10 mouse cellular contexts compared by ENCODE assay signal in the genomic region with DNA sequence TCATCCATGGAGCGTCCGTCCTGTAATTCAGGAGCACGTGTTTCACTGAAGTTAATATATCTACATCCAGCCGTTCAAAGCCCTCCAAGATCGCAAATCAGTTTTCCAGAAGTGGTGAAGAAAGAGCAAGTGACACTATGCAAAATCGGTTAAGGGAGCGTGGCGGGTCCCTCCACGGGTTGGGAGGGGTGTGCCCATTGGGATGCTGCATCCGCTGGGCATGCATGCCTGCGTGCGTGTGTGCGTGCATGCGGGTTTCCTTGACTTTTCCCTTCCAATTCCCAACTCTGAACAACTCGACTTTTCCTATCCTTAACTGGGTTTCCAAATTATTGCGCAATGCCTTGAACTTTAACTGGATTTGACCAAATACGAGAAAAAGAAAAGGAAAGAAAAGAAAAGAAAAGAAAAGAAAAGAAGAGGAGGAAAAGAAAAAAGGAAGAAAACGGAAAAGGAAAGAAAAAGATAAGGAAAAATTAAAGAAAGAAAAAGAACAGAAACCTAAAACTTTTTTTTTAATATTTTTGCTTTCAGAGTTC. TPM values are rescaled to one million over a fixed set of nuclear protein-coding genes. Genes with fewer than 3 reads are reported as not detected.
DNase-seq lines count a peak whose midpoint lies in the region; ATAC-seq and TF ChIP-seq lines count a peak whose summit lies in the region.
"Had no signal": no experiment of that assay in that cellular context is flagged by ENCODE, and none has a peak within 500 bp of the region (broad histone marks: within the 10 kb centered on the region; RNA-seq: fewer than 3 reads in every experiment).

No protein-coding gene starts in this region.

- H3K27me3 ChIP-seq in kidney, postnatal 0 days (ENCODE audit: insufficient read depth, low read length), result peaks cover 5% of the 10 kb centered on the region; the same call in 1 of the 2 replicates
- H3K27me3 ChIP-seq in forebrain, embryonic 12.5 days, result peaks cover 45% of the 10 kb centered on the region
- peaks cover 14% of the 10 kb centered on the region; the same call in 1 of the 2 replicates for H3K27me3 ChIP-seq in limb, embryonic 10.5 days (ENCODE audit: low read depth, poor library complexity, severe bottlenecking)
- peaks cover 46% of the 10 kb centered on the region for H3K27me3 ChIP-seq in neural tube, embryonic 12.5 days (replicated peaks)

- 3% methylated on average over 18 of the region's 18 CpGs for WGBS in kidney, postnatal 0 days
- WGBS in forebrain, embryonic 12.5 days, result 5% methylated on average over 18 of the region's 18 CpGs
- 5% methylated on average over 18 of the region's 18 CpGs for WGBS in limb, embryonic 10.5 days
- 5% methylated on average over 18 of the region's 18 CpGs for WGBS in neural tube, embryonic 12.5 days

- H3K36me3 ChIP-seq in kidney, postnatal 0 days (ENCODE audit: insufficient read depth, low read length), result no peaks in the 10 kb centered on the region
- H3K36me3 ChIP-seq in forebrain, embryonic 12.5 days (replicated peaks), result no peaks in the 10 kb centered on the region
- H3K36me3 ChIP-seq in limb, embryonic 10.5 days, result no peaks in the 10 kb centered on the region
- no peaks in the 10 kb centered on the region for H3K36me3 ChIP-seq in neural tube, embryonic 12.5 days

- H3K4me1 ChIP-seq in kidney, postnatal 0 days (replicated peaks; ENCODE audit: insufficient read depth, low read length), result peaks cover 10% of the 10 kb centered on the region
- peaks cover 16% of the 10 kb centered on the region for H3K4me1 ChIP-seq in forebrain, embryonic 12.5 days
- H3K4me1 ChIP-seq in limb, embryonic 10.5 days, result peaks cover 39% of the 10 kb centered on the region
- peaks cover 16% of the 10 kb centered on the region for H3K4me1 ChIP-seq in neural tube, embryonic 12.5 days

- no peak for TF ChIP-seq CTCF in kidney, postnatal 0 days (IDR thresholded peaks at IDR 0.05; ENCODE audit: low read depth)

- H3K9me3 ChIP-seq in kidney, postnatal 0 days (replicated peaks; ENCODE audit: low read length), result no peaks in the 10 kb centered on the region
- no peaks in the 10 kb centered on the region for H3K9me3 ChIP-seq in forebrain, embryonic 12.5 days
- H3K9me3 ChIP-seq in limb, embryonic 10.5 days (replicated peaks), result no peaks in the 10 kb centered on the region
- no peaks in the 10 kb centered on the region for H3K9me3 ChIP-seq in neural tube, embryonic 12.5 days

- H3K4me2 ChIP-seq in kidney, postnatal 0 days (ENCODE audit: low read length), result peak overlapping the region; percentile 79
- H3K4me2 ChIP-seq in forebrain, embryonic 12.5 days, result peak overlapping the region; percentile 90
- peak overlapping the region; percentile 77 for H3K4me2 ChIP-seq in neural tube, embryonic 12.5 days (replicated peaks)

- DNase-seq in kidney, postnatal 0 days (ENCODE audit: low spot score), result no peak
- no peak for DNase-seq in kidney, adult 8-10 months
- DNase-seq in limb, embryonic 10.5 days (ENCODE audit: low spot score), result no peak
- DNase-seq in thymus, postnatal 25 days, result no peak
- no peak for DNase-seq in urinary bladder, adult 2 months (ENCODE audit: low spot score)

- peak overlapping the region; percentile 6; the same call in 1 of the 2 replicates for H3K9ac ChIP-seq in kidney, postnatal 0 days (ENCODE audit: low read depth, low read length)
- H3K9ac ChIP-seq in forebrain, embryonic 12.5 days, result peak overlapping the region; percentile 29; the same call in 1 of the 2 replicates
- 0 out of 2 replicates have a peak overlapping the region, but pooled peaks have one; percentile 46 for H3K9ac ChIP-seq in neural tube, embryonic 12.5 days

- H3K27ac ChIP-seq in kidney, postnatal 0 days, result no peak overlapping the region
- no peak overlapping the region for H3K27ac ChIP-seq in forebrain, embryonic 12.5 days
- H3K27ac ChIP-seq in limb, embryonic 10.5 days, result peak overlapping the region; percentile 88
- H3K27ac ChIP-seq in neural tube, embryonic 12.5 days, result no peak overlapping the region

- H3K4me3 ChIP-seq in kidney, postnatal 0 days (replicated peaks; ENCODE audit: low read depth, low read length), result peak overlapping the region; percentile 51
- peak overlapping the region; percentile 50 for H3K4me3 ChIP-seq in forebrain, embryonic 12.5 days (replicated peaks)
- H3K4me3 ChIP-seq in limb, embryonic 10.5 days, result peak overlapping the region; percentile 78
- H3K4me3 ChIP-seq in neural tube, embryonic 12.5 days, result peak overlapping the region; percentile 45

- ATAC-seq in kidney, postnatal 0 days (replicated peaks; ENCODE audit: low FRiP score, low read depth), result peak; percentile 16; the same call in 1 of the 2 replicates
- peak; percentile 28; the same call in 1 of the 2 replicates for ATAC-seq in forebrain, embryonic 12.5 days (ENCODE audit: low FRiP score)
- peak; percentile 80 for ATAC-seq in neural tube, embryonic 12.5 days (ENCODE audit: low FRiP score, low read depth)
- ATAC-seq in megakaryocyte, adult 5-6 weeks (ENCODE audit: poor library complexity, severe bottlenecking), result no peak
- ATAC-seq: Patski had no signal

RNA-seq across cellular contexts. Expression of a gene that starts 1.2 kb away (rescaled TPM):
- 3.8 and 4.8 TPM in 2 replicates for polyA plus RNA-seq in kidney, postnatal 0 days (2015; fragmentation: Nextera tagmentation; extraction: Ambion mirVana)
- 0.59 and 0.69 TPM in 2 replicates for polyA plus RNA-seq in forebrain, embryonic 12.5 days (2016; fragmentation: Nextera tagmentation; extraction: Ambion mirVana)
- 24.4 and 43.6 TPM in 2 replicates for polyA plus RNA-seq in limb, embryonic 10.5 days (2016; fragmentation: Nextera tagmentation; extraction: Ambion mirVana)
- 6.3 and 7.0 TPM in 2 replicates for polyA plus RNA-seq in neural tube, embryonic 12.5 days (2016; fragmentation: Nextera tagmentation; extraction: Ambion mirVana)
- not detected in 2 replicates for total RNA-seq in megakaryocyte, adult 5-6 weeks (2015)
- total RNA-seq in megakaryocyte, adult 5-6 weeks (2017), result not detected in 2 replicates
- polyA plus RNA-seq in urinary bladder, adult 2 months (2012; rRNA removed), result 3.6 and 4.5 TPM in 2 replicates
- total RNA-seq: hematopoietic stem cell, adult 5-6 weeks had no signal
- polyA plus RNA-seq: Patski had no signal
